Mouse (Mus musculus) testis, adult 2 months (tissue): Measurements from ENCODE around the gene Mapk14. TPM values are rescaled to one million over a fixed set of nuclear protein-coding genes. Genes with fewer than 3 reads are reported as not detected.

Source experiments
- H3K27ac ChIP-seq: fragments of 200-500 bp; 2 replicates; pipeline ENCODE4 v1.5.1; 2012; ENCODE audit warnings: low read depth, low read length; ENCODE audit not compliant: control insufficient read depth, insufficient read depth
- H3K27me3 ChIP-seq: fragments of 200-500 bp; 2 replicates; pipeline ENCODE4 v1.6.1; 2012; ENCODE audit warnings: mild to moderate bottlenecking, low read length, moderate library complexity; ENCODE audit not compliant: control insufficient read depth, insufficient read depth
- H3K36me3 ChIP-seq: fragments of 200-500 bp; 2 replicates; pipeline ENCODE4 v1.6.1; 2012; ENCODE audit warnings: mild to moderate bottlenecking, low read length; ENCODE audit not compliant: control insufficient read depth, insufficient read depth
- H3K4me1 ChIP-seq: fragments of 200-500 bp; 2 replicates; pipeline ENCODE4 v1.6.1; 2012; ENCODE audit warnings: low read length; ENCODE audit not compliant: control insufficient read depth, insufficient read depth
- H3K4me3 ChIP-seq: fragments of 200-500 bp; 2 replicates; pipeline ENCODE4 v1.5.1; 2012; ENCODE audit warnings: low read depth, mild to moderate bottlenecking, low read length, moderate library complexity, mixed read lengths; ENCODE audit not compliant: control insufficient read depth
- CTCF ChIP-seq: fragments of 200-500 bp; IDR thresholded peaks from 2 replicates; pipeline ENCODE4 v1.5.1; 2012; ENCODE audit warnings: low read depth, mild to moderate bottlenecking, inconsistent platforms, low read length, moderate library complexity; ENCODE audit not compliant: control insufficient read depth, insufficient read depth, insufficient replicate concordance
- POLR2A ChIP-seq: fragments of 200-500 bp; IDR thresholded peaks from 2 replicates; pipeline ENCODE4 v1.6.1; 2012; ENCODE audit warnings: low read depth, mild to moderate bottlenecking, inconsistent platforms, low read length, moderate library complexity; ENCODE audit not compliant: control insufficient read depth
- polyA plus RNA-seq: library from polyadenylated mRNA; depleted of rRNA; stranded (reverse); fragments of >200 nt; gene quantifications from 2 replicates; pipeline ENCODE4 v1.2.3, GENCODE M21; 2012

The Mapk14 gene
- polyA plus RNA-seq, 1 experiment = 14.2 TPM

DNA sequence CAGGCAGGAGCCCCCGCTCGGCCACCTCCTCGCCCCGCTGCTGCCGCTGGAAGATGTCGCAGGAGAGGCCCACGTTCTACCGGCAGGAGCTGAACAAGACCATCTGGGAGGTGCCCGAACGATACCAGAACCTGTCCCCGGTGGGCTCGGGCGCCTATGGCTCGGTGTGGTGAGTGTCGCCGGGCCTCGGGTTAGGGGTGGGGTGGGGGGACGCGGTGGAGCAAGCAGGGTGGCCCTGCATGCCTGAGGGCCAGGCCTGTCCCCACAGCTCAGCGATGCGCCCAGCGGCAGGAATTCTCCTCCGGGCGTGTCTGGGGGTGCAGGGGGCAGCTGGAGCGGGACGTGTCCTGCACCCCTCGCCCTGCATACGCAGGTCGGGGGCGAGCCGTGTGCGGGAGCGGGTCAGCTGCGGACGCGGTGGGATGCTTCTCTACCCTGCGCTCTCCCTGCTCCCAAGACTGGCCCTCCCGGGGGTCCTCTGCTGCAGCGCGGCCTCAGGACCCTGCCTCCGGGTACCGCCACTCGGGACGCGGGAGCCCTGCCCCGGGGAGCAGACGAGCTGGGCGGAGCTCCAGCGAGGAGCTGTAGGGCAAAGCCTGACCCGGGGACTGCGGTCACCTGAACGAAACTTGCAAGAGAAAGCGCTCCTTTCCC, 685 bp downstream of the Mapk14 start:
- Histone ChIP-seq H3K27me3 (no peaks in the 10 kb centered on the region), H3K27ac (peak overlapping the region; percentile 83), H3K4me1 (peaks cover 17% of the 10 kb centered on the region), H3K36me3 (peaks cover 3% of the 10 kb centered on the region; the same call in 1 of the 2 replicates), H3K4me3 (peak overlapping the region; percentile 89)
- no peak for TF ChIP-seq POLR2A
- no peak for TF ChIP-seq CTCF

DNA sequence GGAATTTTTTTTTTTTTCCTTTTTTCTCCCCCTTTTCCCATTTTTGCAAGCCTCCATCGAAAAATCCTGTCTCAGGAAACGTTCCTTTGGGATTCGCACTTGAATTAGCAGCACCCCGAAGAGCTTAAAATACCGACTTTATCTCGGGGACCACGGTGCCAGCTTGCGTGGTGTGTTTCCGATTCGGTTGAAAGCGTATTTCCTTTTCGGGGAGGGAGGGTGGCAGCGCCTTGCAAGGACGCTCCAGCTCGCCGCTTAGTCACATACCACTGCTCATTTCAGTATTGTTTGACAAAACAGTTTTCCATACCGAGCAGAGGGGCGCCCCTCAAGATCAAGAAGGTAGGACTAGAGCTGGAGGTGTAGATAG, 1.2 kb downstream of the Mapk14 start:
- peaks cover 20% of the 10 kb centered on the region for H3K4me1 ChIP-seq
- no peak for TF ChIP-seq POLR2A
- TF ChIP-seq CTCF = no peak
- no peaks in the 10 kb centered on the region for H3K27me3 ChIP-seq
- H3K4me3 ChIP-seq = peak overlapping the region; percentile 89
- peak overlapping the region; percentile 46 for H3K27ac ChIP-seq
- H3K36me3 ChIP-seq = peaks cover 2% of the 10 kb centered on the region; the same call in 1 of the 2 replicates

DNA sequence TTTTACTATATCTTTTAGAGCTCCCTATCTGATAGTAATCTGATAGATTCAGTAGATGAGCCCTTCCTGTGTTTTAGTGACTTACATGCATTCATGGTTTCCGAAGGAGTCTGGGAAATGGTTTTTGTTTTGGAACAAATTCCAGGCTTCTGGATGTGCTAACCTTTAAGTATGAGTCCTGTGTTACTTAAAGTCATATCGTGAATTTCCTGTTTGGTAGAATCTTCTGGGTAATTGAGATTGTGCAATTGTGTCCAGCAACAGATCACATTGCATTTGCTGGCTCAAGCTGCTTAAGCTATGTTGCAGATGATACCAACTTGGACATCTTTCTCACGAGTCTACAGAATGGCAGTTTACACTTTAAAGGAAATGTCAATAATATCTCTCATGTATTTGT, 2.0 kb downstream of the Mapk14 start:
- H3K27ac ChIP-seq = no peak overlapping the region
- TF ChIP-seq POLR2A = no peak
- no peak for TF ChIP-seq CTCF
- H3K36me3 ChIP-seq = no peaks in the 10 kb centered on the region
- H3K27me3 ChIP-seq = no peaks in the 10 kb centered on the region
- peaks cover 24% of the 10 kb centered on the region for H3K4me1 ChIP-seq
- no peak overlapping the region for H3K4me3 ChIP-seq

DNA sequence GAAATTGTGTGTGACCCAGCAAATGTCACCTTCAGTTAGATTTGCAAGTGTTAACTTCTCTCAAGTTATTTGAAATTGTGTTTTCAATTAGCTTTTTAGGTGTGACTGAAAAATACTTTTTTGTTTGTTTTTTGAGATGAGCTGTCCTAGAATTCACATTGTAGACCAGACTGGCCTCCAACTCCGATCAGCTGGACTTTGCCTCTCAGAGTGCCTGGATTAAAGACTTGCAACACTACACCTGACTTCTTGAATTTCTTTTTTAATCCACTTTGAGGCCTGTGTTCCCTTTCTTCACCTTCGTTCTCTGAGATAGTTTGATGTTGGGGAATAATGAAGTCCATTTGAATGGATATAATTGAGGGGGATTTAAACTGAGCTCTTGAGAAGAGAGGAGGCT, 2.9 kb downstream of the Mapk14 start:
- Histone ChIP-seq H3K36me3 (no peaks in the 10 kb centered on the region), H3K4me1 (peaks cover 24% of the 10 kb centered on the region), H3K4me3 (no peak overlapping the region), H3K27me3 (no peaks in the 10 kb centered on the region), H3K27ac (no peak overlapping the region)
- TF ChIP-seq CTCF (no peak), POLR2A (no peak)

DNA sequence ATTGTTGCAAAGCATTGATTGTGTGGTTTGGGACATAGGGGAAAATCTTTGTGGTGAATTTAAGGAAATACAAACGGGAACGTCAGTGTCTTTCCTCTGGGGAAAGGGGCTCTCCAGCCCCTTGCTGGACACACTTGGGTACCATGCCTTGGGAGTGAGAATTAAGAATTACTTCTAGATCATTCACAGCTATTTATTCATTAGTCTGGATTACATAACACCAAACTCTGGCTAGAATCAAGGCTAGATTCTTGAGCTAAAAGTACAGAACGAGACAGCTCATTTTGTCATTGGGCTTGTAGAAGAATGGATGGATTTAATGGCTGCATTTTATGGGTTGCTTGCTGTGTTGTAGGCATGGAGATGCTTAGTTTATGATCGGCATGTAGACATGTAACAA, 3.7 kb downstream of the Mapk14 start:
- Histone ChIP-seq H3K4me1 (peaks cover 23% of the 10 kb centered on the region), H3K27me3 (no peaks in the 10 kb centered on the region), H3K27ac (no peak overlapping the region), H3K36me3 (no peaks in the 10 kb centered on the region), H3K4me3 (no peak overlapping the region)
- no peak for TF ChIP-seq POLR2A

DNA sequence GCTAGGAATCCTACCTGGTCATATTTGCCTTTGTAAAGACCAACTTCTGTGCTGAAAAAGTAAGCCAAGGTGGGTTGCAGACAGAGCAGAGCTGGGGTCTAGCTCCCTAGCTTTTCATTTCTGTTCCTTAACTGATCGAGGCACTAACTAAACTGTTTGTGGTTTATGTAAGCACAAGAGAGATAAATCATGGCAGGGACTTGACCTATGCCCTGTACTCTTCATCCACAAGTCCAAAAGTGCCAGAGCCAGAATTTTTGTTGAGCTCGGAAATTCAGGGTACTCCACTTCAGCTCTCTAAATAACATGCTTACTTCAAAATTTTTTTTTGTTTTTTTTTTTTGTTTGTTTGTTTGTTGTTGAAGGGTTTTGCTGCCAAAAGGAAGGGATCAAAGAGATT, 5.5 kb downstream of the Mapk14 start:
- no peaks in the 10 kb centered on the region for H3K36me3 ChIP-seq
- 0 out of 2 replicates have a peak overlapping the region, but pooled peaks have one; percentile 21 for H3K27ac ChIP-seq
- no peak overlapping the region for H3K4me3 ChIP-seq
- no peak for TF ChIP-seq POLR2A
- TF ChIP-seq CTCF = no peak
- no peaks in the 10 kb centered on the region for H3K27me3 ChIP-seq
- peaks cover 17% of the 10 kb centered on the region for H3K4me1 ChIP-seq

DNA sequence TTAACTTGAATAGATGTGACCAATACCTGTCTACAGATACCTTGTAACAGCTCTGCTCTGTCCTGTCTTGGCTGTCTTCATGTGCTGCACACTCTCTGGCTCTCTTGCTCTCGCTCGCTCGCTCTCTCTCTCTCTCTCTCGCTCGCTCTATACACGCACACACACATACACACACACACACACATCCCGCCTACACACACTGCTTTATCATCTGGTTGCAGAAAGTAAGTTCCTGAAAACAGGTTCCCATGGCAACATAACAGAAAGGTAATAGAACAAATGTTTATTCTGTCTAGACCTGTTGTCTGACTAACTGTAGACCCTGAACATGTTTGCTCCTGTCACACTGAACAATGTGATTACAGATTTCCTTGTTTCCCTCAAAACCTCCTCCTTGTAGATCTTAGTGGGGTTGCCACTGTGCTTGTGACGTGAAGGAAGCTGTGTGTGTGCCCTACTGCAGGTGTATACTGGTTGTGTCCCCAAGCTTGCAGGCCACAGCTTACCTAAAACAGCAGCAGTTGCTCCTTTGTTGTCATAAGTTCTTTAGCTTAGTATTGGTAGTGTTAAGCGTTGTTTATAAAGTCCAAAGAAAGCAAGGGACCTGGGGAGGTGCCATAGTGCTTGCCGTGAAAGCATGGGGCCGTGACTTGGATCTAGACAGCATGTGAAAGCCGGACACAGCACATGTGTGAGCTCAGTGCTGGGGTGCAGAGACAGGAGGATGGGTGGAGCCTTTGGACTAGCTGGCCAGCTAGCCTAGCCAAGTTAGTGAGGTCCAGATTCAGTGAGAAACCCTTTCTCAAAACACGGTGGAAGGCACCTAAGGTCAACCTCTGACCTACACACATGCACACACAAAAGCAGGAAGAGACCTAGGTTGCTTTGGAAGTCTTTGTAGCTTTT, 6.4 kb downstream of the Mapk14 start:
- H3K27me3 ChIP-seq = no peaks in the 10 kb centered on the region
- H3K27ac ChIP-seq = peak overlapping the region; percentile 39
- no peak overlapping the region for H3K4me3 ChIP-seq
- peaks cover 8% of the 10 kb centered on the region for H3K4me1 ChIP-seq
- no peaks in the 10 kb centered on the region for H3K36me3 ChIP-seq
- no peak for TF ChIP-seq CTCF
- no peak for TF ChIP-seq POLR2A

DNA sequence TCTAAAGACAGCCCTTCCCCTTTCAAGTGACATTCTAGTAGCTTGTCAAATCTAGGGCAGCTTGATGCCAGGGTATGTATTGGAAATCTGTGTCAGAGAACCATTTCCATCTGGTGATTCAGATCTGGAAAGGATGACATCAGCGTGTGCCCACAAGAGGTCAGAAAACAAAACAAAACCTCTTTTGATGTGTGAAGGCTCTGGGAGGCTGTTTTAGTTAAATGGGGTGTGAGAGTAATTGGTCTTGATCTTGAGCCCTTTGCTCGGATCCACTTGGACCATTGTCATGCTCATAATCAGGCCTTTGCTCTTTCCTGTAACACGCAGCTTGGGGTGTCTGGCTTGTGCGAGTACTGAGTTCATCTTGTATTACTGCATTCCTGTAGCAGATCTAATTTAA, 7.1 kb downstream of the Mapk14 start:
- Histone ChIP-seq H3K4me3 (no peak overlapping the region), H3K4me1 (peaks cover 7% of the 10 kb centered on the region)

More for the DNA sequence above, 7.1 kb downstream of the Mapk14 start:
- no peak for TF ChIP-seq POLR2A
- no peak for TF ChIP-seq CTCF
- Histone ChIP-seq H3K27me3 (no peaks in the 10 kb centered on the region), H3K36me3 (no peaks in the 10 kb centered on the region), H3K27ac (no peak overlapping the region)
